ENCODE assay signal across 19 mouse cellular contexts in the genomic region with DNA sequence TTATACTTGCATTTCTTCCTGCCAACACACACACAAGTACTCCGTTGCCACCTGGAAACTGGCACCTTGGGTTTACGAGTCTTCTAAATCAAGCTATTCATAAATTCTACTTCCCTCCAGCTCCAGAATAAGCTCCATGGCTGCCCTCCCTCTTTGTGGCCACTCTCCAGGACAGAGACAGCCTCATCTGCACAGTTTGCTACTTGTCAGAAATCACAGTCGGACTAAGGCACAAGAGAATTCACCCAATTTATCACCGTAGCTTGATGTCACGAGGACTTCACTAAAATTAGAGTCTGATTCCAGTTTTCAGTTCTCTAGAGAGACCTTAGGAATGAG. TPM values are rescaled to one million over a fixed set of nuclear protein-coding genes. Genes with fewer than 3 reads are reported as not detected.
A peak's percentile ranks its signal among the peaks of the same experiment; 100 is the strongest.
DNase-seq lines count a peak whose midpoint lies in the region; ATAC-seq and TF ChIP-seq lines count a peak whose summit lies in the region.
"Had no signal": no experiment of that assay in that cellular context is flagged by ENCODE, and none has a peak within 500 bp of the region (broad histone marks: within the 10 kb centered on the region; RNA-seq: fewer than 3 reads in every experiment).

No protein-coding gene starts in this region.

- H3K27ac ChIP-seq in forebrain, embryonic 14.5 days (ENCODE audit: low read depth, low read length): peak overlapping the region; percentile 27; the same call in 1 of the 2 replicates
- H3K27ac ChIP-seq in forebrain, embryonic 10.5 days: no peak overlapping the region
- peak overlapping the region; percentile 70 for H3K27ac ChIP-seq in layer of hippocampus, adult 2 months
- H3K27ac ChIP-seq in neural tube, embryonic 13.5 days (replicated peaks): peak overlapping the region; percentile 15; the same call in 1 of the 2 replicates
- H3K27ac ChIP-seq: forebrain, embryonic 15.5 days; liver, embryonic 13.5 days had no signal

- H3K9me3 ChIP-seq in forebrain, embryonic 14.5 days (replicated peaks; ENCODE audit: control insufficient read depth, low read length): no peaks in the 10 kb centered on the region
- H3K9me3 ChIP-seq in forebrain, embryonic 10.5 days: no peaks in the 10 kb centered on the region
- no peaks in the 10 kb centered on the region for H3K9me3 ChIP-seq in neural tube, embryonic 13.5 days
- H3K9me3 ChIP-seq: forebrain, embryonic 15.5 days; G1E; liver, embryonic 13.5 days had no signal

- H3K4me2 ChIP-seq in forebrain, embryonic 14.5 days (ENCODE audit: low read length): no peak overlapping the region
- H3K4me2 ChIP-seq in neural tube, embryonic 13.5 days: no peak overlapping the region
- H3K4me2 ChIP-seq: forebrain, embryonic 15.5 days; liver, embryonic 13.5 days had no signal

- no peaks in the 10 kb centered on the region for H3K36me3 ChIP-seq in forebrain, embryonic 14.5 days (ENCODE audit: control insufficient read depth, insufficient read depth, low read length)
- peaks cover 37% of the 10 kb centered on the region for H3K36me3 ChIP-seq in forebrain, embryonic 10.5 days (replicated peaks)
- H3K36me3 ChIP-seq in neural tube, embryonic 13.5 days: 0 out of 2 replicates have a peak, but pooled peaks cover 2% of the 10 kb centered on the region
- H3K36me3 ChIP-seq: forebrain, embryonic 15.5 days; G1E; liver, embryonic 13.5 days had no signal

- no peak for DNase-seq in forebrain, embryonic 14.5 days (ENCODE audit: low spot score)
- DNase-seq in forebrain, embryonic 10.5 days (ENCODE audit: extremely low spot score, low spot score): no peak
- no peak for DNase-seq in layer of hippocampus, adult 2 months (ENCODE audit: low spot score in 2 of 2)
- DNase-seq in layer of hippocampus, adult 9-10 months (ENCODE audit: low spot score): no peak
- DNase-seq in neural tube, embryonic 10.5 days (ENCODE audit: extremely low spot score, low spot score): no peak
- DNase-seq in embryo, embryonic 11 days: no peak
- DNase-seq: adrenal gland, postnatal 10 days; heart, postnatal 36 days; kidney, adult 9 months; layer of hippocampus, postnatal 36 days; liver, embryonic 13.5 days; lung, postnatal 14 days; right cerebral cortex, adult 18-20 months had no signal

- no peaks in the 10 kb centered on the region for H3K4me1 ChIP-seq in forebrain, embryonic 14.5 days (ENCODE audit: control insufficient read depth, insufficient read depth, low read length)
- H3K4me1 ChIP-seq in forebrain, embryonic 10.5 days: no peaks in the 10 kb centered on the region
- peaks cover 20% of the 10 kb centered on the region for H3K4me1 ChIP-seq in neural tube, embryonic 13.5 days (replicated peaks)
- H3K4me1 ChIP-seq: liver, embryonic 13.5 days had no signal

- H3K27me3 ChIP-seq in forebrain, embryonic 14.5 days (replicated peaks; ENCODE audit: control insufficient read depth, insufficient read depth, low read length): no peaks in the 10 kb centered on the region
- H3K27me3 ChIP-seq in forebrain, embryonic 10.5 days (ENCODE audit: poor library complexity, severe bottlenecking): no peaks in the 10 kb centered on the region
- H3K27me3 ChIP-seq in neural tube, embryonic 13.5 days: no peaks in the 10 kb centered on the region
- H3K27me3 ChIP-seq: forebrain, embryonic 15.5 days; liver, embryonic 13.5 days had no signal

- no peak for ATAC-seq in forebrain, embryonic 14.5 days
- no peak for ATAC-seq in neural tube, embryonic 13.5 days (ENCODE audit: low read depth)
- no peak for ATAC-seq in megakaryocyte, adult 5-6 weeks (ENCODE audit: poor library complexity, severe bottlenecking)
- ATAC-seq: activated CD4-positive, CD25-positive, alpha-beta regulatory T cell, adult 4 months; forebrain, embryonic 15.5 days; midbrain, embryonic 16.5 days had no signal

- no peak overlapping the region for H3K9ac ChIP-seq in forebrain, embryonic 14.5 days (ENCODE audit: low read length)
- no peak overlapping the region for H3K9ac ChIP-seq in neural tube, embryonic 13.5 days
- H3K9ac ChIP-seq: forebrain, embryonic 15.5 days; liver, embryonic 13.5 days had no signal

- 79% methylated on average over 5 of the region's 5 CpGs for WGBS in forebrain, embryonic 14.5 days
- WGBS in forebrain, embryonic 10.5 days: 93% methylated on average over 5 of the region's 5 CpGs
- 59% methylated on average over 5 of the region's 5 CpGs for WGBS in neural tube, embryonic 13.5 days

- no peak overlapping the region for H3K4me3 ChIP-seq in forebrain, embryonic 14.5 days (ENCODE audit: low read depth, low read length)
- no peak overlapping the region for H3K4me3 ChIP-seq in forebrain, embryonic 10.5 days
- no peak overlapping the region; the same call in 1 of the 2 replicates for H3K4me3 ChIP-seq in layer of hippocampus, adult 2 months
- H3K4me3 ChIP-seq in neural tube, embryonic 13.5 days: no peak overlapping the region
- H3K4me3 ChIP-seq: forebrain, embryonic 15.5 days; liver, embryonic 13.5 days had no signal

- TF ChIP-seq CTCF in layer of hippocampus, adult 2 months (conservative IDR thresholded peaks at IDR 0.05): no peak

RNA-seq across cellular contexts. Expression of gene Ldlrad3, which starts 9.8 kb away (rescaled TPM):
- 18.1 and 21.1 TPM in 2 replicates for polyA plus RNA-seq in forebrain, embryonic 14.5 days (2014; fragmentation: Nextera tagmentation; extraction: Ambion mirVana)
- 53.1 and 54.6 TPM in 2 replicates for polyA plus RNA-seq in forebrain, embryonic 10.5 days (2016; fragmentation: Nextera tagmentation; extraction: Ambion mirVana)
- 10 to 100 TPM in 1 of 2 experiments, 1 to 10 TPM in 1; 9.3 to 11.2 TPM for total RNA-seq in layer of hippocampus, adult 2 months (2021)
- polyA plus RNA-seq in neural tube, embryonic 13.5 days (2015; fragmentation: Nextera tagmentation; extraction: Ambion mirVana): 48.3 and 48.8 TPM in 2 replicates
- total RNA-seq in megakaryocyte, adult 5-6 weeks (2015): 58.9 and 65.5 TPM in 2 replicates
- total RNA-seq in megakaryocyte, adult 5-6 weeks (2017): 55.1 and 58.9 TPM in 2 replicates
